Mouse (Mus musculus) intestine, postnatal 0 days (tissue): ENCODE data around the gene Gm10310. TPM values are rescaled to one million over a fixed set of nuclear protein-coding genes. Genes with fewer than 3 reads are reported as not detected.
"Not testable (repeated sequence)": the region's sequence is repeated elsewhere in the genome, so short reads cannot be mapped to it uniquely, and the experiment has no call there.

Source experiments
- ATAC-seq: fragments of 200-750 bp; cut with Nextera tagmentation; 2 replicates; pipeline ENCODE4 v1.8.0; 2017; ENCODE audit warnings: mild to moderate bottlenecking, moderate TSS enrichment, moderate library complexity
- H3K27ac ChIP-seq: fragments of 300-500 bp; sonication (generic); 2 replicates; pipeline ENCODE4 v1.5.1; 2014; ENCODE audit warnings: mild to moderate bottlenecking, low read depth, low read length, moderate library complexity
- H3K27me3 ChIP-seq: fragments of 300-500 bp; sonication (generic); replicated peaks from 2 replicates; pipeline ENCODE4 v1.6.1; 2014; ENCODE audit warnings: low read length, mixed read lengths; ENCODE audit not compliant: control insufficient read depth, insufficient read depth
- H3K36me3 ChIP-seq: fragments of 300-500 bp; sonication (generic); 2 replicates; pipeline ENCODE4 v1.6.1; 2014; ENCODE audit warnings: mild to moderate bottlenecking, moderate library complexity; ENCODE audit not compliant: control insufficient read depth, insufficient read depth
- H3K4me1 ChIP-seq: fragments of 300-500 bp; sonication (generic); replicated peaks from 2 replicates; pipeline ENCODE4 v1.6.1; 2014; ENCODE audit warnings: antibody characterized with exemption, low read length, mixed read lengths; ENCODE audit not compliant: control insufficient read depth, insufficient read depth
- H3K4me2 ChIP-seq: fragments of 300-500 bp; sonication (generic); replicated peaks from 2 replicates; pipeline ENCODE4 v1.6.1; 2014; ENCODE audit warnings: low read depth, mild to moderate bottlenecking, moderate library complexity
- H3K4me3 ChIP-seq: fragments of 300-500 bp; sonication (generic); 2 replicates; pipeline ENCODE4 v1.5.1; 2014; ENCODE audit warnings: low read depth, low read length
- H3K9ac ChIP-seq: fragments of 300-500 bp; sonication (generic); 2 replicates; pipeline ENCODE4 v1.6.1; 2014; ENCODE audit warnings: mild to moderate bottlenecking, low read depth, low read length
- H3K9me3 ChIP-seq: fragments of 300-500 bp; sonication (generic); 2 replicates; pipeline ENCODE4 v1.6.1; 2016; ENCODE audit warnings: mixed run types; ENCODE audit not compliant: control insufficient read depth
- CTCF ChIP-seq: sonication (generic); IDR thresholded peaks from 2 replicates; pipeline ENCODE4 v1.5.1; 2016; ENCODE audit warnings: low read depth, mild to moderate bottlenecking, control low read depth, antibody characterized with exemption, moderate library complexity
- WGBS: fragments of 180-500 bp; shearing (Covaris S2); extraction: QIAGEN DNeasy Blood & Tissue Kit; methylation state at CpG from one replicate; pipeline ENCODE4 v1.1.7; 2014; 5-methylcytosine and 5-hydroxymethylcytosine counted together
- polyA plus RNA-seq: library from polyadenylated mRNA; unstranded; fragments of >200 nt; fragmentation: Nextera tagmentation; extraction: Ambion mirVana; gene quantifications from 2 replicates; pipeline ENCODE4 v1.2.1, GENCODE M21; 2015

The Gm10310 gene
- polyA plus RNA-seq, 1 experiment from 2014 or later: not detected

DNA sequence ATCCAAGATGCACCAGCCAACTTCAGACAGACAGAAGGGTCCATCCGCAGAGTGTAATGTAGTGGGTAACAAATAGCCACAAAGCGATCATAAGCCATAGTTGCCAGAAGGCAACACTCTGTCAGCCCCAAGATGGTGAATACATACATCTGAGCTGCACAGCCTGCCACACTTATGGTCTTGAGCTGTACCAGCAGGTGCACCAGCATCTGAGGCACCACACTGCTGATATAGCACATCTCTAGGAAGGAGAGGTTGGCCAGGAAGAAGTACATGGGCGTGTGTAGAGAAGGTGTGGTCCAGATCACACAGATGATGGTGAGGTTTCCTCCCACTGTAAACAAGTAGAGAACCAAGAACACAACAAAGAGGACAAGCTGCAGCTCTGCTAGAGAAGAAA, 18.6 kb downstream of the Gm10310 start:
- not testable (repeated sequence) for H3K27me3 ChIP-seq, H3K4me1 ChIP-seq, H3K9ac ChIP-seq, H3K4me3 ChIP-seq, H3K9me3 ChIP-seq, H3K36me3 ChIP-seq, H3K4me2 ChIP-seq, ATAC-seq, H3K27ac ChIP-seq
- WGBS: 93% methylated on average over 2 of the region's 3 CpGs

DNA sequence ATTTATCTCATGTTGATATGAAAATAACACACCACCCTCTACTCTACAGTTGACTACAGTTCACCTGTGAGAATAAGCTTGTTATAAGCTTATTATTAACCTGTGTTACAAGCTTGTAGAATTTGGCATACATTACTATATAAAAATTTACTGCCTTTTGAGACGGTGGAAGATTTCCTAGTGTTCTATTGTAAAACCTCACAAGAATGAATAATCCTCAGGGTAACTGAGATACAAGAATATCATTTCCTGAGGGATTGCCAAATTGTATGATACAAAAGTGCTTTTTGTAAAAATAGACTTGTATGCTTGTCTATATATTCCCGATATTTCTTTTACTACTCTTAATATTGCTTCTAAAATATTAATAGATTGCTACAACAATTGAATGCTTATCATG, 35.9 kb downstream of the Gm10310 start, which contains the start of gene Olfr818:
Olfr818 (minus strand) TSS at position 101 of the 400 bp plus-strand sequence.
- no peak for ATAC-seq
- H3K4me1 ChIP-seq: no peaks in the 10 kb centered on the region
- H3K9me3 ChIP-seq: no peaks in the 10 kb centered on the region
- no peak within 1 kb of the TSS for H3K4me2 ChIP-seq
- H3K27me3 ChIP-seq: no peaks in the 10 kb centered on the region
- H3K27ac ChIP-seq: no peak within 1 kb of the TSS
- 85% methylated on average over 2 of the region's 2 CpGs for WGBS
- H3K9ac ChIP-seq: no peak within 1 kb of the TSS
- no peaks in the 10 kb centered on the region for H3K36me3 ChIP-seq
- H3K4me3 ChIP-seq: no peak within 1 kb of the TSS
- no peak for TF ChIP-seq CTCF

Other genes starting within 250 kb of the Gm10310 start
- not detected in 2 replicates for gene Olfr806, start 243.1 kb downstream of the Gm10310 start, polyA plus RNA-seq
- gene Olfr807, start 227.3 kb downstream of the Gm10310 start, polyA plus RNA-seq: not detected in 2 replicates
- gene Olfr808, start 219.6 kb downstream of the Gm10310 start, polyA plus RNA-seq: not detected in 2 replicates
- not detected in 2 replicates for gene Olfr809, start 210.4 kb downstream of the Gm10310 start, polyA plus RNA-seq
- not detected in 2 replicates for gene Olfr810, start 190.1 kb downstream of the Gm10310 start, polyA plus RNA-seq
- gene Olfr811, start 180.7 kb downstream of the Gm10310 start, polyA plus RNA-seq: not detected in 2 replicates
- not detected in 2 replicates for gene Olfr812, start 139.0 kb downstream of the Gm10310 start, polyA plus RNA-seq
- gene Olfr813, start 129.7 kb downstream of the Gm10310 start, polyA plus RNA-seq: not detected in 2 replicates
- not detected in 2 replicates for gene Olfr814, start 105.2 kb downstream of the Gm10310 start, polyA plus RNA-seq
- gene Olfr815, start 79.2 kb downstream of the Gm10310 start, polyA plus RNA-seq: not detected in 2 replicates
- not detected in 2 replicates for gene Olfr816, start 69.5 kb downstream of the Gm10310 start, polyA plus RNA-seq
- not detected in 2 replicates for gene Olfr818, start 36.0 kb downstream of the Gm10310 start, polyA plus RNA-seq
- gene Olfr819, start 17.8 kb downstream of the Gm10310 start, polyA plus RNA-seq: not detected in 2 replicates
- gene Olfr247, start 8.9 kb downstream of the Gm10310 start, polyA plus RNA-seq: not detected in 2 replicates
- not detected in 2 replicates for gene Olfr820, start 27.6 kb upstream of the Gm10310 start, polyA plus RNA-seq
- gene Olfr821, start 45.3 kb upstream of the Gm10310 start, polyA plus RNA-seq: not detected in 2 replicates
- gene Olfr822, start 86.1 kb upstream of the Gm10310 start, polyA plus RNA-seq: not detected in 2 replicates
- not detected in 2 replicates for gene Olfr823, start 130.3 kb upstream of the Gm10310 start, polyA plus RNA-seq
- gene Olfr824, start 144.9 kb upstream of the Gm10310 start, polyA plus RNA-seq: not detected in 2 replicates
- not detected in 2 replicates for gene Olfr825, start 181.7 kb upstream of the Gm10310 start, polyA plus RNA-seq
- not detected in 2 replicates for gene Olfr826, start 199.1 kb upstream of the Gm10310 start, polyA plus RNA-seq
- not detected in 2 replicates for gene Olfr827, start 229.3 kb upstream of the Gm10310 start, polyA plus RNA-seq